Mouse (Mus musculus) midbrain, embryonic 11.5 days (tissue): ENCODE measurements around the gene Cep95. TPM values are rescaled to one million over a fixed set of nuclear protein-coding genes. Genes with fewer than 3 reads are reported as not detected.
"Not testable (repeated sequence)": the region's sequence is repeated elsewhere in the genome, so short reads cannot be mapped to it uniquely, and the experiment has no call there.

ENCODE experiments used
- ATAC-seq: fragments of 200-750 bp; cut with Nextera tagmentation; 2 replicates; pipeline ENCODE4 v1.8.0; 2017; ENCODE audit warnings: moderate TSS enrichment, moderate library complexity; ENCODE audit not compliant: low FRiP score
- DNase-seq: peaks from one replicate; pipeline ENCODE4 v3.0.0; 2015; ENCODE audit warnings: low spot score; ENCODE audit errors: missing footprints
- H3K27ac ChIP-seq: fragments of 300-500 bp; sonication (generic); 2 replicates; pipeline ENCODE4 v1.5.1; 2014; ENCODE audit warnings: low read depth, low read length
- H3K27me3 ChIP-seq: fragments of 300-500 bp; sonication (generic); 2 replicates; pipeline ENCODE4 v1.6.1; 2014; ENCODE audit warnings: mild to moderate bottlenecking, low read length, moderate library complexity, mixed read lengths; ENCODE audit not compliant: control insufficient read depth, insufficient read depth
- H3K36me3 ChIP-seq: fragments of 300-500 bp; sonication (generic); 2 replicates; pipeline ENCODE4 v1.6.1; 2014; ENCODE audit warnings: mild to moderate bottlenecking, low read length, moderate library complexity, mixed read lengths; ENCODE audit not compliant: control insufficient read depth, insufficient read depth
- H3K4me1 ChIP-seq: fragments of 300-500 bp; sonication (generic); 2 replicates; pipeline ENCODE4 v1.6.1; 2014; ENCODE audit warnings: low read length; ENCODE audit not compliant: control insufficient read depth, insufficient read depth
- H3K4me2 ChIP-seq: fragments of 300-500 bp; sonication (generic); 2 replicates; pipeline ENCODE4 v1.6.1; 2014; ENCODE audit warnings: mild to moderate bottlenecking, moderate library complexity
- H3K4me3 ChIP-seq: fragments of 300-500 bp; sonication (generic); 2 replicates; pipeline ENCODE4 v1.5.1; 2014; ENCODE audit warnings: low read depth, low read length
- H3K9ac ChIP-seq: fragments of 300-500 bp; sonication (generic); 2 replicates; pipeline ENCODE4 v1.6.1; 2014; ENCODE audit warnings: low read length
- H3K9me3 ChIP-seq: fragments of 300-500 bp; sonication (generic); 2 replicates; pipeline ENCODE4 v1.6.1; 2016; ENCODE audit warnings: low read length; ENCODE audit not compliant: control insufficient read depth
- WGBS: fragments of 180-500 bp; shearing (Covaris S2); extraction: QIAGEN DNeasy Blood & Tissue Kit; methylation state at CpG from one replicate; pipeline ENCODE4 v1.1.7; 2014; 5-methylcytosine and 5-hydroxymethylcytosine counted together
- polyA plus RNA-seq: library from polyadenylated mRNA; unstranded; fragments of >200 nt; fragmentation: Nextera tagmentation; extraction: Ambion mirVana; gene quantifications from 2 replicates; pipeline ENCODE4 v1.2.1, GENCODE M21; 2014

The Cep95 gene
- polyA plus RNA-seq: 22.1 and 23.1 TPM in 2 replicates

GRCm38 (mm10) chr11:106788775-106789459, at the start of gene Cep95, which contains the start of gene Ddx5:
Gene Cep95 (plus strand): TSS chr11:106789252.
Gene Ddx5 (minus strand): TSS chr11:106789185.
- Histone ChIP-seq H3K9me3 (no peaks in the 10 kb centered on the region), H3K9ac (peak within 1 kb of the TSS; percentile 100), H3K4me3 (peak within 1 kb of the TSS; percentile 98), H3K27me3 (no peaks in the 10 kb centered on the region), H3K4me2 (peak within 1 kb of the TSS; percentile 64), H3K36me3 (peaks cover 6% of the 10 kb centered on the region; the same call in 1 of the 2 replicates), H3K27ac (peak within 1 kb of the TSS; percentile 98), H3K4me1 (peaks cover 15% of the 10 kb centered on the region)
- WGBS: under 1% methylated on average over 58 of the region's 58 CpGs
- DNase-seq: peak; percentile 100
- ATAC-seq: peak; percentile 93

DNA sequence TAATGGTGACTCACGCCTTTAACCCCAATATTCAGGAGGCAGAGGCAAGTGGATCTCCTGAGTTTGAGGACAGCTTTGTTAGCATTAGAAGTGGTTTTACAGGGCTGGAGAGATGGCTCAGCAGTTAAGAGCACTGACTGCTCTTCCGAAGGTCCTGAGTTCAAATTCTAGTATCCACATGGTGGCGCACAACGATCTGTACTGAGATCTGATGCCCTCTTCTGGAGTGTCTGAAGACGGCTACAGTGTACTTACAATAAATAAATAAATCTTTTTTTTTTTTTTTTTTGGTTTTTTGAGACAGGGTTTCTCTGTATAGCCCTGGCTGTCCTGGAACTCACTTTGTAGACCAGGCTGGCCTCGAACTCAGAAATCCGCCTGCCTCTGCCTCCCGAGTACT, 48.3 kb upstream of the Cep95 start:
- H3K36me3 ChIP-seq, H3K27me3 ChIP-seq, H3K9me3 ChIP-seq, H3K9ac ChIP-seq, H3K4me3 ChIP-seq, ATAC-seq, H3K27ac ChIP-seq, H3K4me2 ChIP-seq, DNase-seq: not testable (repeated sequence)
- WGBS: 88% methylated on average over 5 of the region's 8 CpGs
- peaks cover 14% of the 10 kb centered on the region for H3K4me1 ChIP-seq

- DNase-seq (peak; percentile 93), ATAC-seq (no peak)
- Histone ChIP-seq H3K9ac (no peak overlapping the region), H3K27me3 (no peaks in the 10 kb centered on the region), H3K4me2 (no peak overlapping the region), H3K36me3 (no peaks in the 10 kb centered on the region), H3K27ac (no peak overlapping the region), H3K9me3 (no peaks in the 10 kb centered on the region), H3K4me1 (peaks cover 14% of the 10 kb centered on the region), H3K4me3 (no peak overlapping the region)
- WGBS: 49% methylated on average over 6 of the region's 6 CpGs
Measured at GRCm38 (mm10) chr11:106741232-106741631, 47.8 kb upstream of the Cep95 start.

DNA sequence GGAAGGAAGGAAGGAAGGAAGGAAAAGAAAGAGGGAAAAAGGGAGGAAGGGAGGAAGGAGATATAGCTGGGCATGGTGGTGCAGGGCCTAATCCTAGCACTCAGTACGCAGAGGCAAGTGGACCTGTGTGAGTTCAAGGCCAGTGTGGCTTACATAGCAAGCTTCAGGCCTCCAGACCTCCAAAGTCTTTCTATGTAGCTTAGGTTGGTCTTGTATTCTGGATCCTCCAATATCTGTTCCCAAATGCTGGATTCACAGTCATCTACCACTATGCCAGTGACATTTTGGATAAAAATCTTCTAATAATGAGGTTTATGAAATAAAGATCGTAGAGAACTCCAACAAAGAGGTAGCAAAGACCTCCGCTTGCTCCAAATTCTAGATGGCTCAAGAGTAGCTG, 47.2 kb upstream of the Cep95 start:
- no peak overlapping the region for H3K9ac ChIP-seq
- no peaks in the 10 kb centered on the region for H3K27me3 ChIP-seq
- no peak overlapping the region for H3K27ac ChIP-seq
- peaks cover 10% of the 10 kb centered on the region for H3K4me1 ChIP-seq
- no peaks in the 10 kb centered on the region for H3K9me3 ChIP-seq
- DNase-seq: peak; percentile 70
- H3K36me3 ChIP-seq: no peaks in the 10 kb centered on the region
- H3K4me3 ChIP-seq: no peak overlapping the region
- 93% methylated on average over 3 of the region's 3 CpGs for WGBS
- no peak overlapping the region for H3K4me2 ChIP-seq
- ATAC-seq: no peak

- Histone ChIP-seq H3K4me1 (peaks cover 4% of the 10 kb centered on the region; the same call in 1 of the 2 replicates), H3K9me3 (no peaks in the 10 kb centered on the region), H3K4me2 (no peak overlapping the region), H3K4me3 (no peak overlapping the region), H3K27ac (no peak overlapping the region), H3K36me3 (no peaks in the 10 kb centered on the region), H3K9ac (no peak overlapping the region), H3K27me3 (no peaks in the 10 kb centered on the region)
- ATAC-seq (no peak), DNase-seq (peak; percentile 91)
- WGBS: 48% methylated on average over 5 of the region's 6 CpGs
Measured at GRCm38 (mm10) chr11:106742388-106742841, 46.6 kb upstream of the Cep95 start.

- ATAC-seq (no peak), DNase-seq (no peak)
- Histone ChIP-seq H3K4me2 (no peak overlapping the region), H3K4me3 (no peak overlapping the region), H3K9ac (no peak overlapping the region), H3K9me3 (no peaks in the 10 kb centered on the region), H3K36me3 (no peaks in the 10 kb centered on the region), H3K4me1 (no peaks in the 10 kb centered on the region), H3K27me3 (no peaks in the 10 kb centered on the region), H3K27ac (no peak overlapping the region)
- WGBS: 95% methylated on average over 5 of the region's 5 CpGs
Measured at GRCm38 (mm10) chr11:106744949-106745348, 44.1 kb upstream of the Cep95 start.

DNA sequence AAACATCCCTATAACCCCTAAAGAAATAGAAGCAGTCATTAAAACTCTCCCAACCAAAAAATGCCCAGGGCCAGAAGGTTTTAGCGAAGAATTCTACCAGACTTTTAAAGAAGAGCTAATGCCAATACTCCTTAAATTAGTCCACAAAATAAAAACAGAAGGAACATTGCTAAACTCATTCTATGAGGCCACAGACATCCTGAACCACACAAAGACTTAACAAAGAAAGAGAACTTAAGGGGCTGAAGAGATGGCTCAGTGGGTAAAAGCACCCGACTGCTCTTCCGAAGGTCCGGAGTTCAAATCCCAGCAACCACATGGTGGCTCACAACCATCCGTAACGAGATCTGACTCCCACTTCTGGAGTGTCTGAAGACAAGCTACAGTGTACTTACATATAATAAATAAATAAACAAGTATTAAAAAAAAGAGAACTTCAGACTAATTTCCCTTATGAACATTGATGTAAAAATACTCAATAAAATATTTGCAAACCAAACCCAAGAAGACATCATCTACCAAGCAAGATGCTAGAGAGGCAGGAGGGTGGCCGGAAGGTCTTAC, 39.4 kb upstream of the Cep95 start:
- not testable (repeated sequence) for H3K27ac ChIP-seq, H3K4me3 ChIP-seq, H3K36me3 ChIP-seq, H3K4me1 ChIP-seq, H3K27me3 ChIP-seq, DNase-seq, H3K9ac ChIP-seq, H3K4me2 ChIP-seq, ATAC-seq, H3K9me3 ChIP-seq
- 95% methylated on average over 7 of the region's 7 CpGs for WGBS

DNA sequence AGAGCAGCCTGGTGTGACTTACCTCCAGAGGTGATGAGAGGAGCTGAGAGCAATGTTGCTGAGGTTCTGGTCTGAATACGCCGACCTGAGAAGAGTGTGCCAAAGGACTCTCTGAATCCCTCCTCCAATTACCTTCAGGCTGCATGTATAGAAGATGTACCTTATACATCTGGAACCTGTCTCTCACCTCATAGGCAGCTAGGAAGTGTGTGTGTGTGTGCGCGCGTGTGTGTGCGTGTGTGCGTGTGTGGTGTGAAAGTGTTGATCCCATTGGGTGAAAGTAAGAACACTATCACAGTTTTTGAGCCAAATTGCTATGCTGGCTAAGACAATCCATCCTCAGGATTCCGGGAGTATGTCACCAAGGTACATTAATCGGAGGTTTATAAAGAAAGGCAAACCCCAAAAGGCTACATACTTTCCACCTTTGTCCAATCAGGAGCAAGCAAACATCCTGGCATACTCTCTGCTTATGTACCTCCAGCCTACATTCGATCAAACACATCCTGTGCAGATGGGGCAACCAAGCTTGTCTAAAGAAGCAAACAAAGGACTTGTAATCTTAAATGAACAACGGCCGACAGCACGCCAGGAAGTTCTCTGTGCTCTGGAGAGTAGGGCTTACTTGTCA, 38.8 kb upstream of the Cep95 start, which contains the start of gene Pecam1:
Gene Pecam1 (minus strand): TSS at position 508 of the 631 bp plus-strand sequence.
- Histone ChIP-seq H3K27ac (no peak within 1 kb of the TSS), H3K27me3 (no peaks in the 10 kb centered on the region), H3K4me2 (no peak within 1 kb of the TSS), H3K36me3 (no peaks in the 10 kb centered on the region), H3K9me3 (no peaks in the 10 kb centered on the region), H3K4me3 (no peak within 1 kb of the TSS), H3K9ac (no peak within 1 kb of the TSS), H3K4me1 (no peaks in the 10 kb centered on the region)
- WGBS: 90% methylated on average over 13 of the region's 13 CpGs
- ATAC-seq (no peak), DNase-seq (no peak)
